ENCODE assay signal across 20 mouse cellular contexts in the genomic region with DNA sequence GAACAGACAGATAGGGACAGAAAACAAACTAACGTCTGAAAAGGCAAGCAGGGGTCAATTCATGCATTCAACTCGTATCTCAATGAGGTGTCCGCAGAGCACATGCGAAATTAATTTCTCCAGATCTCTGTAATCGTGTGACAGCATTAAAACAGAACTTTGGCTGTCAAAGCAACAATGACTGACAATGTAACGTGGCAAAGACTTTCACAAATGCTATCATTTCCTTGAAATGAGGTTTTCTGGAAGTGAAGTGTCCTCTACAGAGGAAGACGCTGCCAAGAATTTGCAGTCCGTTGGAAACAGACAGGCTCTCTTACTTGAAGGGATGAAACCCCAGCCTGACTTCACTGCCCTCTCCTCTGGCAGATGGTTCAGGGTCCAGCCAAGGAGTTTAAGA.
A peak's percentile ranks its signal among the peaks of the same experiment; 100 is the strongest.
DNase-seq lines count a peak whose midpoint lies in the region; ATAC-seq and TF ChIP-seq lines count a peak whose summit lies in the region.
"Had no signal": no experiment of that assay in that cellular context is flagged by ENCODE, and none has a peak within 500 bp of the region (broad histone marks: within the 10 kb centered on the region; RNA-seq: fewer than 3 reads in every experiment).

No protein-coding gene starts in this region.

- H3K36me3 ChIP-seq in heart, adult 2 months (ENCODE audit: control insufficient read depth, insufficient read depth, low read length), result peaks cover 2% of the 10 kb centered on the region; the same call in 1 of the 2 replicates
- no peaks in the 10 kb centered on the region for H3K36me3 ChIP-seq in heart, embryonic 15.5 days
- no peaks in the 10 kb centered on the region for H3K36me3 ChIP-seq in limb, embryonic 15.5 days
- H3K36me3 ChIP-seq in limb, embryonic 10.5 days, result no peaks in the 10 kb centered on the region
- peaks cover 0 to 23% of the 10 kb centered on the region in 2 experiments; a peak in 2 of 4 replicates for H3K36me3 ChIP-seq in MEL (ENCODE audit: control insufficient read depth in 1 of 2, insufficient read depth in 2 of 2, low read length in 2 of 2)
- H3K36me3 ChIP-seq: embryonic facial prominence, embryonic 12.5 days; forebrain, embryonic 12.5 days; midbrain, embryonic 10.5 days; neural tube, embryonic 13.5 days had no signal

- H3K27ac ChIP-seq in heart, adult 2 months, result peak overlapping the region; percentile 69
- H3K27ac ChIP-seq in heart, embryonic 15.5 days, result peak overlapping the region; percentile 89
- peak overlapping the region; percentile 65; the same call in 1 of the 2 replicates for H3K27ac ChIP-seq in limb, embryonic 15.5 days
- H3K27ac ChIP-seq in limb, embryonic 10.5 days, result no peak overlapping the region
- no peak overlapping the region for H3K27ac ChIP-seq in MEL (ENCODE audit: control insufficient read depth, low read depth, low read length)
- no peak overlapping the region for H3K27ac ChIP-seq in left cerebral cortex, adult 2 months
- H3K27ac ChIP-seq: embryonic facial prominence, embryonic 12.5 days; forebrain, embryonic 12.5 days; liver, embryonic 14.5 days; midbrain, embryonic 10.5 days; neural tube, embryonic 13.5 days had no signal

- peaks cover 12% of the 10 kb centered on the region for H3K4me1 ChIP-seq in heart, adult 2 months (ENCODE audit: control insufficient read depth, insufficient read depth, low read length)
- peaks cover 61% of the 10 kb centered on the region for H3K4me1 ChIP-seq in heart, embryonic 15.5 days (replicated peaks)
- H3K4me1 ChIP-seq in limb, embryonic 15.5 days, result peaks cover 39% of the 10 kb centered on the region
- peaks cover 19% of the 10 kb centered on the region for H3K4me1 ChIP-seq in limb, embryonic 10.5 days
- H3K4me1 ChIP-seq in MEL (ENCODE audit: control insufficient read depth in 1 of 2, insufficient read depth in 2 of 2, low read length in 2 of 2), result peaks cover 13 to 22% of the 10 kb centered on the region in 2 experiments

- intact Hi-C loops in heart, adult 2 months (cut with DNase I), result loop anchor here (5.0 kb wide), 1 partner anchor 84 kb away; the partner anchor contains the start of genes Apoh and Prkca
- intact Hi-C loops in heart, postnatal 10 days (cut with DNase I), result loop anchor here (5.0 kb wide), 1 partner anchor 84 kb away; the partner anchor contains the start of genes Apoh and Prkca
- intact Hi-C loops in left cerebral cortex, adult 2 months (cut with DNase I), result no loop called here

- peak overlapping the region; percentile 45; the same call in 1 of the 2 replicates for H3K4me2 ChIP-seq in heart, embryonic 15.5 days
- no peak overlapping the region for H3K4me2 ChIP-seq in limb, embryonic 15.5 days
- H3K4me2 ChIP-seq: embryonic facial prominence, embryonic 12.5 days; forebrain, embryonic 12.5 days; neural tube, embryonic 13.5 days had no signal

- no peaks in the 10 kb centered on the region for H3K9me3 ChIP-seq in heart, embryonic 15.5 days (replicated peaks)
- no peaks in the 10 kb centered on the region for H3K9me3 ChIP-seq in limb, embryonic 15.5 days
- no peaks in the 10 kb centered on the region for H3K9me3 ChIP-seq in limb, embryonic 10.5 days (replicated peaks)
- no peaks in the 10 kb centered on the region for H3K9me3 ChIP-seq in MEL (replicated peaks; ENCODE audit: insufficient read depth, low read length)
- H3K9me3 ChIP-seq: embryonic facial prominence, embryonic 12.5 days; forebrain, embryonic 12.5 days; midbrain, embryonic 10.5 days; neural tube, embryonic 13.5 days had no signal

- no peak for TF ChIP-seq EP300 in heart, adult 2 months (IDR thresholded peaks at IDR 0.05; ENCODE audit: insufficient read depth, low read depth, low read length)
- TF ChIP-seq EP300 in MEL (IDR thresholded peaks at IDR 0.05; ENCODE audit: low read depth in 1 of 2, low read length in 2 of 2), result no peak

- ATAC-seq in heart, embryonic 15.5 days (replicated peaks; ENCODE audit: insufficient number of reproducible peaks, insufficient read depth, low FRiP score, low read depth), result no peak
- no peak for ATAC-seq in limb, embryonic 15.5 days (ENCODE audit: insufficient number of reproducible peaks, low FRiP score, low TSS enrichment, low read depth)
- ATAC-seq: CD4-positive, CD25-positive, alpha-beta regulatory T cell, adult 4 months; midbrain, embryonic 16.5 days; Patski had no signal

- no peaks in the 10 kb centered on the region for H3K79me2 ChIP-seq in heart, adult 2 months (replicated peaks; ENCODE audit: control insufficient read depth, insufficient read depth, low read length)
- H3K79me2 ChIP-seq in MEL (ENCODE audit: control insufficient read depth, insufficient read depth, low read length, poor library complexity), result no peaks in the 10 kb centered on the region; the same call in 1 of the 2 replicates

- no peak overlapping the region for H3K9ac ChIP-seq in heart, adult 2 months (ENCODE audit: low read depth, low read length)
- no peak overlapping the region for H3K9ac ChIP-seq in heart, embryonic 15.5 days
- H3K9ac ChIP-seq in limb, embryonic 15.5 days, result no peak overlapping the region
- no peak overlapping the region for H3K9ac ChIP-seq in MEL (ENCODE audit: control insufficient read depth, low read depth, low read length, poor library complexity, severe bottlenecking)
- H3K9ac ChIP-seq: embryonic facial prominence, embryonic 12.5 days; forebrain, embryonic 12.5 days; liver, embryonic 14.5 days; neural tube, embryonic 13.5 days had no signal

- no peak for TF ChIP-seq POLR2A in heart, adult 2 months (IDR thresholded peaks at IDR 0.05; ENCODE audit: insufficient read depth, low read depth, low read length)
- no peak for TF ChIP-seq POLR2A in MEL (IDR thresholded peaks at IDR 0.05; ENCODE audit: control insufficient read depth in 1 of 2, insufficient read depth in 1 of 2, low read depth in 1 of 2, low read length in 2 of 2, poor library complexity in 1 of 2)

- WGBS in heart, adult 2 months, result 24% methylated on average over 8 of the region's 8 CpGs
- WGBS in heart, embryonic 15.5 days, result 33% methylated on average over 8 of the region's 8 CpGs
- whole genome bisulfite sequencing in limb, embryonic 15.5 days, result 78% methylated on average over 8 of the region's 8 CpGs
- WGBS in limb, embryonic 10.5 days, result 87% methylated on average over 8 of the region's 8 CpGs

- no peak for TF ChIP-seq CTCF in heart, adult 2 months (IDR thresholded peaks at IDR 0.05)
- no peak for TF ChIP-seq CTCF in MEL (IDR thresholded peaks at IDR 0.05 in 2 of 3, conservative IDR thresholded peaks at IDR 0.05 in 1 of 3; ENCODE audit: control insufficient read depth in 1 of 3, insufficient read depth in 1 of 3, low read depth in 2 of 3, low read length in 3 of 3, poor library complexity in 1 of 3, severe bottlenecking in 1 of 3)
- no peak for TF ChIP-seq CTCF in left cerebral cortex, adult 2 months (IDR thresholded peaks at IDR 0.05)

- no peak for TF ChIP-seq RAD21 in MEL (IDR thresholded peaks at IDR 0.05; ENCODE audit: low read depth, low read length)

- no peaks in the 10 kb centered on the region for H3K27me3 ChIP-seq in heart, adult 2 months (ENCODE audit: control insufficient read depth, insufficient read depth, low read length)
- no peaks in the 10 kb centered on the region for H3K27me3 ChIP-seq in heart, embryonic 15.5 days
- no peaks in the 10 kb centered on the region for H3K27me3 ChIP-seq in limb, embryonic 15.5 days
- no peaks in the 10 kb centered on the region for H3K27me3 ChIP-seq in limb, embryonic 10.5 days (ENCODE audit: low read depth, poor library complexity, severe bottlenecking)
- H3K27me3 ChIP-seq in MEL (ENCODE audit: control insufficient read depth in 1 of 2, insufficient read depth in 2 of 2, low read length in 2 of 2), result no peaks in the 10 kb centered on the region
- H3K27me3 ChIP-seq: embryonic facial prominence, embryonic 12.5 days; forebrain, embryonic 12.5 days; neural tube, embryonic 13.5 days; Patski had no signal

- no peak overlapping the region for H3K4me3 ChIP-seq in heart, adult 2 months
- no peak overlapping the region for H3K4me3 ChIP-seq in heart, embryonic 15.5 days
- H3K4me3 ChIP-seq in limb, embryonic 15.5 days, result no peak overlapping the region
- no peak overlapping the region for H3K4me3 ChIP-seq in limb, embryonic 10.5 days
- H3K4me3 ChIP-seq in MEL (ENCODE audit: control insufficient read depth in 1 of 2, insufficient read depth in 1 of 2, low read depth in 2 of 2, low read length in 2 of 2), result no peak overlapping the region
- no peak overlapping the region for H3K4me3 ChIP-seq in left cerebral cortex, adult 2 months
- H3K4me3 ChIP-seq: embryonic facial prominence, embryonic 12.5 days; forebrain, embryonic 12.5 days; midbrain, embryonic 10.5 days; myocyte; neural tube, embryonic 13.5 days had no signal

- DNase-seq in heart, adult 2 months, result no peak
- DNase-seq in heart, adult 11 months, result no peak
- DNase-seq in heart, postnatal 10 days, result no peak
- no peak for DNase-seq in limb, embryonic 10.5 days (ENCODE audit: low spot score)
- DNase-seq in MEL (ENCODE audit: low read depth, low spot score), result no peak
- no peak for DNase-seq in left cerebral cortex, adult 2 months (ENCODE audit: extremely low spot score in 1 of 2, low spot score in 2 of 2)
- DNase-seq: kidney, adult 8-10 months; right cerebral cortex, postnatal 25 days; spleen, adult 18-20 months had no signal

TF ChIP-seq in MEL, 35 proteins besides CTCF, POLR2A, EP300 and RAD21:
- 0 out of 2 replicates have a peak, but pooled peaks have one; percentile 1 for TF ChIP-seq ZNF384 (IDR thresholded peaks at IDR 0.05; ENCODE audit: low read depth, low read length)
- TF ChIP-seq MEF2A (IDR thresholded peaks at IDR 0.05; ENCODE audit: extremely low read depth, insufficient replicate concordance, low read depth, low read length, poor library complexity, severe bottlenecking), result no peak
- TF ChIP-seq NRF1 (IDR thresholded peaks at IDR 0.05; ENCODE audit: insufficient read depth, low read depth, low read length, poor library complexity, severe bottlenecking), result no peak
TF ChIP-seq in MEL: peak in this region for 1.

Comparison
In these comparisons a context has a peak if more than half of its experiments do, and no peak if none do; other contexts are left out.
1. H3K27ac ChIP-seq: peak in heart, adult 2 months (single experiment), heart, embryonic 15.5 days (single experiment) and limb, embryonic 15.5 days (single experiment); none in limb, embryonic 10.5 days (single experiment), MEL (single experiment) and left cerebral cortex, adult 2 months (single experiment).